Mouse (Mus musculus) T-cell, adult 66 days (primary cell): ENCODE measurements around the gene Olfr389. TPM values are rescaled to one million over a fixed set of nuclear protein-coding genes. Genes with fewer than 3 reads are reported as not detected.

ENCODE experiments used
- total RNA-seq, 2 experiments: library from RNA; stranded (reverse); gene quantifications; 3 replicates in 1 of 2; 4 replicates in 1 of 2; pipeline ENCODE4 v1.2.4; 2023

Olfr389 gene
- not detected for total RNA-seq

DNA sequence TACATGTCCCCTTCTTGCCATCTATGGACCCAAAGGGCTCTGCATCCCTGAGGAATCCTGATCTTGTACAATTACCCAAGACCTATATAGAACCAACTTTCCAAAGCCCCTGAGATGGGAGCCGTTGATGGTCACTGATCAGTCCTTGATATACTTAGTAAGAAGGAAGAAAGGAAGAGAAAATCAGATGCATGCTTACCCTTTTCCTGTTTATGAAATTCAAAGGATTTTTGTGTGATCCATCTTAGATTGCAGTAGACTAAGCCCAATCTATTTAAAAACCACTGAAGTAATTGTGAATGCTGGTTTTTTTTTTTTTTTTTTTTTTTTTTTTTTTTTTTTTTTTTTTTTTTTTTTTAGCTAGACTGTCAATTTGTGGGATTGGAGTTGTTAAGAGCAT lies at the start of gene Olfr389:
Gene Olfr389 (minus strand): TSS at position 101 of the 400 bp plus-strand sequence.

DNA sequence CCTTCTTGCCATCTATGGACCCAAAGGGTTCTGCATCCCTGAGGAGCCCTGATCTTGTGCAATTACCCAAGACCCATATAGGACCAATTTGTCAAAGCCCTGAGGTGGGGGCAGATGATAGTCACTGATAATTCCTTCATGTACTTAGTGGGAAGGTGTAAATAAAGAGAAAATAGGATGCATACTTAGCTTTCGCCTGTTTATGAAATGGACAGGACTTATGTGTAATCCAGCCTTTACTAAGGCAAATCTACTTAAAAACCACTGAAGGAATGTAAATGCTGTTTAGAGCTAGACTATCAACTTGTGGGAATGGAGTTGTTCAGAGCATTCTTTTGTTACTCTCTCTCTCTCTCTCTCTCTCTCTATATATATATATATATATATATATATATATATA lies 36.4 kb upstream of the Olfr389 start, which contains the start of gene Olfr392:
Gene Olfr392 (minus strand): TSS at position 101 of the 400 bp plus-strand sequence.

GRCm38 (mm10) chr11:73802952-73803351 lies 22.4 kb upstream of the Olfr389 start, which contains the start of gene Olfr391-ps:
Gene Olfr391-ps, minus strand, starts transcription at chr11:73803052.

DNA sequence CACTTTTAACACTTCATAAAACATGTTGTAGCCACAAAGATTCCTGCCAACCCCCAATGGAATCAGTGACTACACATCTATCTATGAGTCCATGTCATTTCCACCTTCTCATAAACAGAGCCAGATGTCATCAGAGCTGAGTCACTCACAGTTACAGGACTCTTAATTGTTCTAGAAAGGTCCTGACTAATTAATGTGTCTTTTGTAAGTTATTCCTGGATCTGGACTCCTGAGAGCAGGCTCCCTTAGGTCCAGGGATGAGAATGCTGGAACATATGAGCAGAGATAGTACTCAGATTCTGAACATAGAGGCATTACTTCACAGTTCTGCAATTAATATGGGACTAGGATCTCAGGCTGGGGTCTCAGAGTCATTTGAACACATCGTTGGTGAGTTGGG lies 2.2 kb upstream of the Olfr389 start, which contains the start of gene Olfr390:
Gene Olfr390 (plus strand): TSS at position 301 of the 400 bp plus-strand sequence.

Other genes starting within 250 kb of the Olfr389 start
- gene Olfr385, start 187.7 kb downstream of the Olfr389 start, total RNA-seq: not detected
- gene Olfr384, start 182.1 kb downstream of the Olfr389 start, total RNA-seq: not detected
- not detected for gene Zfp735, start 91.9 kb downstream of the Olfr389 start, total RNA-seq
- gene Olfr390, start 2.3 kb upstream of the Olfr389 start, total RNA-seq: not detected
- gene Olfr391-ps, start 22.3 kb upstream of the Olfr389 start, total RNA-seq: not detected
- not detected for gene Olfr392, start 36.3 kb upstream of the Olfr389 start, total RNA-seq
- gene Olfr393, start 70.7 kb upstream of the Olfr389 start, total RNA-seq: not detected
- gene Olfr394, start 110.1 kb upstream of the Olfr389 start, total RNA-seq: not detected
- not detected for gene Olfr395, start 128.6 kb upstream of the Olfr389 start, total RNA-seq
- not detected for gene Olfr23, start 156.0 kb upstream of the Olfr389 start, total RNA-seq
- not detected for gene Olfr397, start 180.1 kb upstream of the Olfr389 start, total RNA-seq
- not detected for gene Olfr398, start 209.7 kb upstream of the Olfr389 start, total RNA-seq